Mouse (Mus musculus): Measurements from ENCODE around the gene Nup62.

The Nup62 gene

GRCm38 (mm10) chr7:44819391-44819790 lies 3.5 kb downstream of the Nup62 start:
- no peak for DNase-seq (ENCODE audit: low spot score)

- peak; percentile 1 for DNase-seq (ENCODE audit: low spot score)
Measured at GRCm38 (mm10) chr7:44819863-44820262, 4.0 kb downstream of the Nup62 start.

GRCm38 (mm10) chr7:44820525-44820924 lies 4.6 kb downstream of the Nup62 start:
- DNase-seq (ENCODE audit: low spot score): peak; percentile 0

GRCm38 (mm10) chr7:44821666-44822448 lies 6.0 kb downstream of the Nup62 start:
- peak; percentile 1 for DNase-seq (ENCODE audit: low spot score)

GRCm38 (mm10) chr7:44823409-44823808 lies 7.5 kb downstream of the Nup62 start:
- no peak for DNase-seq (ENCODE audit: low spot score)

GRCm38 (mm10) chr7:44824872-44825271 lies 9.0 kb downstream of the Nup62 start:
- DNase-seq (ENCODE audit: low spot score): no peak

GRCm38 (mm10) chr7:44826771-44827170 lies 10.9 kb downstream of the Nup62 start:
- DNase-seq (ENCODE audit: low spot score): no peak

- no peak for DNase-seq (ENCODE audit: low spot score)
Measured at GRCm38 (mm10) chr7:44828706-44829105, 12.8 kb downstream of the Nup62 start.

- DNase-seq (ENCODE audit: low spot score): no peak
Measured at GRCm38 (mm10) chr7:44832763-44833162, 16.9 kb downstream of the Nup62 start.

GRCm38 (mm10) chr7:44835373-44836015 lies 19.6 kb downstream of the Nup62 start:
- DNase-seq (ENCODE audit: low spot score): no peak

GRCm38 (mm10) chr7:44836016-44836404 lies 20.1 kb downstream of the Nup62 start:
- no peak for DNase-seq (ENCODE audit: low spot score)

GRCm38 (mm10) chr7:44836423-44837053 lies 20.6 kb downstream of the Nup62 start:
- DNase-seq (ENCODE audit: low spot score): no peak

GRCm38 (mm10) chr7:44838073-44838472 lies 22.2 kb downstream of the Nup62 start:
- DNase-seq (ENCODE audit: low spot score): no peak

- DNase-seq (ENCODE audit: low spot score): no peak
Measured at GRCm38 (mm10) chr7:44839171-44839490, 23.2 kb downstream of the Nup62 start.

- DNase-seq (ENCODE audit: low spot score): no peak
Measured at GRCm38 (mm10) chr7:44839491-44840191, 23.8 kb downstream of the Nup62 start.

- no peak for DNase-seq (ENCODE audit: low spot score)
Measured at GRCm38 (mm10) chr7:44840426-44840825, 24.5 kb downstream of the Nup62 start.

GRCm38 (mm10) chr7:44841825-44842463 lies 26.1 kb downstream of the Nup62 start:
- DNase-seq (ENCODE audit: low spot score): no peak

- no peak for DNase-seq (ENCODE audit: low spot score)
Measured at GRCm38 (mm10) chr7:44845006-44845405, 29.1 kb downstream of the Nup62 start.

- DNase-seq (ENCODE audit: low spot score): no peak
Measured at GRCm38 (mm10) chr7:44846804-44847203, 30.9 kb downstream of the Nup62 start.

GRCm38 (mm10) chr7:44847772-44848171 lies 31.9 kb downstream of the Nup62 start:
- no peak for DNase-seq (ENCODE audit: low spot score)

- peak; percentile 99 for DNase-seq (ENCODE audit: low spot score)
Measured at GRCm38 (mm10) chr7:44848561-44849415, 32.9 kb downstream of the Nup62 start, which contains the start of the genes Akt1s1 and Tbc1d17. Akt1s1 (plus strand) TSS chr7:44848991. Tbc1d17 (minus strand) TSS chr7:44849079.

Measured in ovary, adult 18-20 months (tissue).